Mouse (Mus musculus): ENCODE data around the gene Cramp1l.
A peak's percentile ranks its signal among the peaks of the same experiment; 100 is the strongest.
"Not testable (repeated sequence)": the region's sequence is repeated elsewhere in the genome, so short reads cannot be mapped to it uniquely, and the experiment has no call there.

Gene Cramp1l

GRCm38 (mm10) chr17:24959371-24959770 is 56.2 kb downstream of the Cramp1l start:
- no peak for DNase-seq

DNA sequence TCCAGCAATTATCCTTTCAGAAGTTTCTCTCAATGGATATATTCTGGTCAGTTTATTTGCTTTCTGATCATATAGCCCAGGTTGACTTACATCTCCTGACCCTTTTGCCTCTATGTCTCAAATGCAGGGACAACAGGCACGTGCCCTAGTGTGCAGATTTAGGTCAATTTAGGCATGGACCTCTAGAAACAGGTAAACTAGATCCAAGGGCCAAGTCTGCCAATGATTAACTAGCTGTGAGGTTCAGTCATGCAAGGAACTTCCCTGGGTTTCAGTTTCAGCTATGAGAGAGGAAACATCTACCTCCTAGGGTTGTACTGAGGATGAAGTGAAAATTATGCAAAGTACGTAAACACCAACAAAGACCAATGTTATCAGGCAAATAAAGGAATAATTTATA is 62.3 kb downstream of the Cramp1l start:
- peak; percentile 84 to 85 for DNase-seq

DNA sequence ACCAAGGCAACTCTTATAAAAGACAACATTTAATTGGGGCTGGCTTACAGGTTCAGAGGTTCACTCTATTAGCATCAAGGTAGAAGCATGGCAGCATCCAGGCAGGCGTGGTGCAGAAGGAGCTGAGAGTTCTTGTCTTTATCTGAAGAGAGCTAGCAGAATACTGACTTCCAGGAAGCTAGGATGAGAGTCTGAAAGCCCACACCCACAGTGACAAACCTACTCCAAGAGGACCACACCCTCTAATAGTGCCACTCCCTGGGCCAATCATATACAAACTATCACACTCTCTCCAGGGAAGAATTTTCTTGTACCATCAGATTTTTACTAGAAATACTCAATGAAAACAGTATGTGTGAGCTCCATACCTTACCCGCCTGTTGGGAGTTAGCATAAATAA is 64.9 kb downstream of the Cramp1l start:
- DNase-seq, result no peak

DNA sequence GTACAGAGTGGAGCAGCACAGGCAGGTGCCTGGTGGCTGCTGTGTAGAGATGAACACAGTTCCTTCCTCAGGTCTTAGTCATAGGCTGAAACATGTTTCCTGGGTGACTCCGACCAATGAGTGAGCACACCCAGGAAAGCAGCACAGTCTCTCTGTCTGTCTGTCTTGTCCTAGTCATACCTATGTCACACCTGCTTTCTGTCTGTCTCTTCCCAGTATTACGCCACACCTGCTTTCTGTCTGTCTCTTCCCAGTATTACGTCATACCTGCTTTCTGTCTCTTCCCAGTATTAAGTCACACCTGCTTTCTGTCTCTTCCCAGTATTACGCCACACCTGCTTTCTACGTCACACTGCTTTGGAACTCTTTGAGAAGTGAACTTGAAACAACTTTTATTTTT is 67.4 kb downstream of the Cramp1l start:
- no peak for DNase-seq

DNA sequence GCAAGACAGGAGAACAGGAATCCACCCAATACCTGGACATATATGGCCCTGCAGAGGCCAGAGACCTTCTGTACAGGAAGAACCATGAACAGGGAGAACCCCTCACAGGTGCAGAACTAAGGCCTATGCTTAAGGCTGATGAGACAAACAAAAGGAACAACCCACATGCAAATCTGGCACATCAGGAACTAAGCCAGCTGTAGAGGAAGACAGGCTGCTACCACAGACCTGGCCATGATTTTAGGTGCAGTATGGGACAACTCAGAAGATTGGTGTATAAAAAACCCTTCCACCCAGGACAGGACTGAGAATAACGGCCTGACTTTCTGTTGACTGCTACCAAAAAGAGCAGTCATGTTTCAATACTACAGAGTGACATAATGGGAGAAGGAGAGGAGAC is 72.0 kb downstream of the Cramp1l start:
- DNase-seq, result not testable (repeated sequence)

DNA sequence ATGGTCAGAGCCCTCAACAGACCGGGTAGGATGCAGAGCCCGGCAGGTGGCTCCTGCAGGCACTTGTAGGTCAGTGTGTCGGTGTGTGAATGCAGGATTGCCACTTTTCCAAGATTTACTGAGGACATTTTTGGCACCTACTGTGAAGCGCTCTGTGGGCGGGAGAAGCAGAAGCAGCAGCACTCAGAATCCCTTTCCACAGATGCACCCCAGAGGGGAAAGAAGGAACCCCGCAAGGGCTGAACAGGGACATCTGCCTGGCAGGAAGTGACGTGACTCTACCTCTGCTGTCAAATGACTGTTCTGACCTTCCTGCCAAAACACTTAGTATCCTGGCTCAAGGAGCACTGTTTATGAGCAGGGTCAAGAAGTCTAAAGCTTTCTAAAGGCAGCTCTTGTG is 72.6 kb downstream of the Cramp1l start:
- DNase-seq, result no peak

GRCm38 (mm10) chr17:24942453-24942852 is 73.1 kb downstream of the Cramp1l start:
- peak; percentile 57 to 62 for DNase-seq

DNA sequence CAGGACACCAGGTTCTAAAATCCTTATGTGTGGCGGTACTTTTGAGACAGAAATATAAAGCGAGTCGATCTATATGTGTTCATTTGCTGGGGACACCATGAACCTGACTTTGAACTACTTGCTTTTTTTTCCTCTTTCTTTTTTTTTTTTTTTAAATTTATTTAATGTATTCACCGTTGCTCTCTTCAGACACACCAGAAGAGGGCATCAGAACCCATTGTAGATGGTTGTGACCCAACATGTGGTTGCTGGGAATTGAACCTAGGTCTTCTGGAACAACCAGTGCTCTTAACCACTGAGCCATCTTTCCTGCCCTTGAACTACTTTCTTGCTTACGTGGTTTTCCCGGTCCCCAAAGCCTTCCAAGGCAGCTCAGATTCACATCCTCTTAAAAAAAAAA is 78.3 kb downstream of the Cramp1l start:
- no peak for DNase-seq

GRCm38 (mm10) chr17:24936259-24937237 is 79.0 kb downstream of the Cramp1l start, which contains the start of gene Mapk8ip3:
Mapk8ip3 (minus strand) TSS chr17:24936977.
- DNase-seq, result peak; percentile 95 to 96

- DNase-seq, result no peak
These were observed 79.9 kb downstream of the Cramp1l start for GRCm38 (mm10) chr17:24935666-24936065.

DNA sequence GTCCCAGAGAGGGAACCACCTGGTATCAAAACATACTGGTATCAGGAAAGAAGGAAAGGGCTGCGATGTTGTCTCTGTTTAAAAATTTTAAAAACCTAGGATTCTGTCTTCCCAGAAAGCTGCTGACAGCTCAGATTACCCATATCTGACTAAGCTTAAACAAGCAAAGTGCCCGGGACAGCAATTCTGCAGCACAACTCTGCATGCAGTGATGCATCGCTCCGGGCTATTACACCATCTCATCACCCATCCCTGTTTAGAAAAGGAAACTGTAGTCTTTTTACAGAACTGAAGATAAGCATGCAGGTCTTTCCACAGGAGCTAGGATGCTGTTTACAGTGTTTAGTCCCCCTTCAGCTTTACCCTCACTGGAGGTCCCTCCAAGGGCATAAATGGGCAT is 80.7 kb downstream of the Cramp1l start:
- no peak for DNase-seq

GRCm38 (mm10) chr17:24933163-24933562 is 82.4 kb downstream of the Cramp1l start:
- no peak for DNase-seq

DNA sequence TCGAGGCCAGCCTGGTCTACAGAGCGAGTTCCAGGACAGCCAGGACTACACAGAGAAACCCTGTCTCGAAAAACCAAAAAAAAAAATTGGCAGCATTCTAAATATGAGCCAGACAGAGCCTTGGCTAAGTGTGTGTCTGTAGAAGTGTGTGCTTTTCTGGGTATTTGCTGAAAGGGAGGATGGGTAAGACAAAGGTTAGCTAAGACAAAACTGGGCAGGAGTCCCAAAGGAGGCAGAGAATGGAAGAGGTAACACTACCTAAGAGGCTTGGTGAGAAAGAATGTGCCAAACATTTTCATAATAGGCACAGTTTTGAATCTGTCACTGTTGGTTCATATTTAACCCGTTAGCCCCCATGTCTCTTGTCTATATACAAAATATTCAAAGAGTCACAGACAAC is 83.2 kb downstream of the Cramp1l start:
- peak in 1 of 2 experiments; percentile 28 for DNase-seq

DNA sequence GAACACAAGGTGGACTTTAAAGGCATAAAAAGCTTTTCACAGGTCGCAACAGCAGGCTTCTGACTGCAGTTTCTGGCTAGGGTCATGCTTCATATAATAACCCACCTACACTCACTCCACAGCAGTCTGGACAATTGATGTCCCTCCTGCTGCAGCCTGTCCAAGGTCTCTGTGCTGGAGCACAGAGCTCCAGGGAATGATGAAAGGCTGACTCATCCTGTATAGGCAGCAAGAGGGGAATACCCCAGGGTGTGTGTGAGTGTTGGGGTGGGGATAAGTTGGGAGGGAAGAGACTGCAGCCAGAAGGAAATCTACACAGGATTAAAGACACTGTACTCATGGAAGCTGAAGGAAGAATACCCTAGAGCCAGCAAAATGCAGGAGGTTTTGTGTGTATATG is 86.1 kb downstream of the Cramp1l start:
- DNase-seq, result no peak

- no peak for DNase-seq
These were observed 92.3 kb downstream of the Cramp1l start for GRCm38 (mm10) chr17:24923246-24923645.

DNA sequence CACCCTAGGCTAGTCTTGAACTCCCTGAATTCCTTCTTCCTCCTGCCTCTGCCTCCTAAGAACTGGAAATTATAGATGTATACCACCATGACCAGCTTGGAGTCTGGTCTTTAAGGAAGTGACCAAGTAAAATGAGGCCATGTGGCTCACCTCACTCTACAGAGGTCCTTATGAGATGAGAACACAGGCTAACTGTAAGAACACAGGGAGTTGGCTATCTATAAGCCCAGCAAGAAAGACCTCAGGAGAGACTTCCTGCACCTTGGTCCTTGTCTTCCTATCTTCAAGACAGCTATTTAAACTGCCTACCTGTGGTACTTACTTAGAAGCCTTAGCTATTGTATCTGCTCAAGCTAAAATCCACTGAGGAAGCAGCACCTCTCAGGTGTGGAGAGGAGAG is 101.6 kb downstream of the Cramp1l start:
- no peak for DNase-seq
